Mouse (Mus musculus): ENCODE data around the gene Mthfr.
"Not testable (repeated sequence)": the region's sequence is repeated elsewhere in the genome, so short reads cannot be mapped to it uniquely, and the experiment has no call there.

- not testable (repeated sequence) for TF ChIP-seq POLR2A (IDR thresholded peaks at IDR 0.05; ENCODE audit: extremely low read depth, insufficient read depth, low read length); CTCF (IDR thresholded peaks at IDR 0.05; ENCODE audit: low read depth, low read length)
Measured at GRCm38 (mm10) chr4:148050396-148050914, 11.6 kb downstream of the Mthfr start.
